Mouse (Mus musculus): ENCODE measurements around the gene Adamts18. TPM values are rescaled to one million over a fixed set of nuclear protein-coding genes. Genes with fewer than 3 reads are reported as not detected.

The Adamts18 gene
- polyA plus RNA-seq, 1 experiment from 2014 or later, result 4.1 TPM

Other genes with a start within 250 kb of the Adamts18 start
- 5.3 and 5.6 TPM in 2 replicates for gene Mon1b, start 213.2 kb downstream of the Adamts18 start, polyA plus RNA-seq (2015; fragmentation: Nextera tagmentation; extraction: Ambion mirVana)
- gene Syce1l, start 205.5 kb downstream of the Adamts18 start, polyA plus RNA-seq (2015; fragmentation: Nextera tagmentation; extraction: Ambion mirVana), result not detected in 2 replicates

Data from limb, embryonic 13.5 days (tissue).